Mouse (Mus musculus) megakaryocyte, embryonic 14.5 days (primary cell): ENCODE results near the gene Hoxb1. TPM values are rescaled to one million over a fixed set of nuclear protein-coding genes. Genes with fewer than 3 reads are reported as not detected.

Source experiments
- H3K27me3 ChIP-seq: replicated peaks from 2 replicates; pipeline ENCODE3; 2012; ENCODE audit warnings: inconsistent platforms
- H3K36me3 ChIP-seq: replicated peaks from 2 replicates; pipeline ENCODE3; 2012; ENCODE audit warnings: low read length, inconsistent platforms, mixed read lengths
- H3K4me1 ChIP-seq: 2 replicates; pipeline ENCODE4 v1.6.1; 2012; ENCODE audit warnings: inconsistent platforms
- H3K4me3 ChIP-seq: replicated peaks from 2 replicates; pipeline ENCODE3; 2012; ENCODE audit warnings: moderate library complexity, mild to moderate bottlenecking, inconsistent platforms
- H3K9me3 ChIP-seq: 2 replicates; pipeline ENCODE4 v1.6.1; 2012; ENCODE audit warnings: inconsistent platforms
- FLI1 ChIP-seq: IDR thresholded peaks from 2 replicates; pipeline ENCODE4 v1.6.1; 2012; ENCODE audit warnings: low read length, inconsistent platforms, mixed read lengths
- GATA1 ChIP-seq: IDR thresholded peaks from 3 replicates; pipeline ENCODE4 v1.6.1; 2012; ENCODE audit warnings: mixed read lengths, low read length, inconsistent platforms, borderline replicate concordance
- polyA plus RNA-seq: library from polyadenylated mRNA; stranded (reverse); fragments of >175 nt; gene quantifications from 2 replicates; pipeline ENCODE4 v1.2.3, GENCODE M21; 2012; ENCODE audit warnings: low replicate concordance; ENCODE audit not compliant: insufficient read depth

Gene Hoxb1
- polyA plus RNA-seq = 0.12 TPM in 1 of 2 replicates, not detected in the other

DNA sequence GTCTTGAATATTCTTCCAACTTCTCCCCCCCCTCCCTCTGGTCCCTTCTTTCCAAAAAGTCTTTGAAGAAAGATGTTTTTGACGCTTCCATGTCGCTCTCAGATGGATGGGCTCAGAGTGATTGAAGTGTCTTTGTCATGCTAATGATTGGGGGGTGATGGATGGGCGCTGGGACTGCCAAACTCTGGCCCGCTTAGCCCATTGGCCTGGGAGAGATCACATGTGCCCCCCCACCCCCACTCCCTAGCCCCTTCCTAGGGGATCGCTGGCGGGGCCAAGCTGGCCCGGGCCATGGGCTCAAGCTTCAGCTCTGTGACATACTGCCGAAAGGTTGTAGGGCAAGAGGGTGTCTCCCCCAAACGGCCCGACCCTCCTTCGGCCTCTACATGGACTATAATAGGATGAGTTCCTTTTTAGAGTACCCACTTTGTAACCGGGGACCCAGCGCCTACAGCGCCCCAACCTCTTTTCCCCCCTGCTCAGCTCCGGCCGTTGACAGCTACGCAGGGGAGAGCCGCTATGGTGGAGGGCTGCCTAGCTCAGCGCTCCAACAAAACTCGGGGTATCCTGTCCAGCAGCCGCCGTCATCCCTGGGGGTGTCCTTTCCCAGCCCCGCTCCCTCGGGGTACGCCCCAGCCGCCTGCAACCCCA, at the start of gene Hoxb1:
Hoxb1 (plus strand) TSS at position 312 of the 651 bp plus-strand sequence.
- H3K27me3 ChIP-seq = peaks cover 82% of the 10 kb centered on the region
- TF ChIP-seq FLI1 = no peak
- TF ChIP-seq GATA1 = no peak
- no peaks in the 10 kb centered on the region for H3K9me3 ChIP-seq
- no peaks in the 10 kb centered on the region for H3K36me3 ChIP-seq
- H3K4me3 ChIP-seq = no peak within 1 kb of the TSS
- peaks cover 5% of the 10 kb centered on the region; the same call in 1 of the 2 replicates for H3K4me1 ChIP-seq

- Histone ChIP-seq H3K36me3 (no peaks in the 10 kb centered on the region), H3K27me3 (peaks cover 83% of the 10 kb centered on the region)
- no peak for TF ChIP-seq GATA1
- no peak for TF ChIP-seq FLI1
These were observed 48.6 kb upstream of the Hoxb1 start for GRCm38 (mm10) chr11:96316696-96317607.

GRCm38 (mm10) chr11:96317608-96318367, 47.8 kb upstream of the Hoxb1 start, which contains the start of gene Hoxb4:
Gene Hoxb4, plus strand, starts transcription at chr11:96318267.
- peak within 1 kb of the TSS; percentile 92 for H3K4me3 ChIP-seq
- H3K9me3 ChIP-seq = no peaks in the 10 kb centered on the region
- TF ChIP-seq GATA1 (no peak), FLI1 (no peak)
- H3K36me3 ChIP-seq = no peaks in the 10 kb centered on the region
- H3K27me3 ChIP-seq = peaks cover 79% of the 10 kb centered on the region
- peaks cover 38% of the 10 kb centered on the region for H3K4me1 ChIP-seq

More at GRCm38 (mm10) chr11:96316696-96317607, 48.6 kb upstream of the Hoxb1 start:
- Histone ChIP-seq H3K9me3 (no peaks in the 10 kb centered on the region), H3K4me1 (peaks cover 43% of the 10 kb centered on the region), H3K4me3 (no peak overlapping the region)

- H3K27me3 ChIP-seq = peaks cover 74% of the 10 kb centered on the region
- TF ChIP-seq FLI1 (no peak), GATA1 (no peak)
- peak overlapping the region; percentile 92 for H3K4me3 ChIP-seq
- no peaks in the 10 kb centered on the region for H3K9me3 ChIP-seq
- peaks cover 38% of the 10 kb centered on the region for H3K4me1 ChIP-seq
- no peaks in the 10 kb centered on the region for H3K36me3 ChIP-seq
These were observed 47.0 kb upstream of the Hoxb1 start for GRCm38 (mm10) chr11:96318368-96319070.

GRCm38 (mm10) chr11:96319071-96319902, 46.3 kb upstream of the Hoxb1 start:
- Histone ChIP-seq H3K4me1 (peaks cover 34% of the 10 kb centered on the region), H3K9me3 (no peaks in the 10 kb centered on the region), H3K36me3 (no peaks in the 10 kb centered on the region), H3K27me3 (peaks cover 71% of the 10 kb centered on the region), H3K4me3 (peak overlapping the region; percentile 92)
- no peak for TF ChIP-seq FLI1
- TF ChIP-seq GATA1 = no peak

- TF ChIP-seq GATA1 (no peak), FLI1 (no peak)
- peak overlapping the region; percentile 92 for H3K4me3 ChIP-seq
- no peaks in the 10 kb centered on the region for H3K9me3 ChIP-seq
- H3K36me3 ChIP-seq = no peaks in the 10 kb centered on the region
- H3K27me3 ChIP-seq = peaks cover 69% of the 10 kb centered on the region
- peaks cover 27% of the 10 kb centered on the region for H3K4me1 ChIP-seq
These were observed 45.6 kb upstream of the Hoxb1 start for GRCm38 (mm10) chr11:96319910-96320309.

DNA sequence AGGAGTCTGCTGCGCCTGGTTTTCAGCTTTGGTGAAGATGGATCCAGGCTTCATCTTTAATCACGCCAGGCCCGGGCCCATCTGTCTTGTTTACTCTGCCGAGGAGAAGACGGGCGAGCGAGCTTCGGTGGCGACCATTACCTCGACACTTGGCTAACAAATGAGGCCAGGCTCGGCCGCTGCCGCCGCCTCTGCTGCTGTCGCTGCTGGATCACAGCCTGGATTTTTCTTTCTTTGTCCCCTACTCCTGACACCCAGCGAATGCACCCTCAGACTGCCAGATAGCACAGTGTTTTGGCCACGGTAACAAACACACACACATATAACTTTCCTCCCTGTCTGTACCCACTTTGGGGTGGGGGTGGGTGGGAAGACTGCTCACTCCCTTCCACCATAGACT, 44.9 kb upstream of the Hoxb1 start:
- Histone ChIP-seq H3K27me3 (peaks cover 66% of the 10 kb centered on the region), H3K36me3 (no peaks in the 10 kb centered on the region), H3K9me3 (no peaks in the 10 kb centered on the region), H3K4me1 (peaks cover 22% of the 10 kb centered on the region), H3K4me3 (no peak overlapping the region)
- no peak for TF ChIP-seq FLI1
- TF ChIP-seq GATA1 = no peak

GRCm38 (mm10) chr11:96321846-96322245, 43.7 kb upstream of the Hoxb1 start:
- H3K4me3 ChIP-seq = no peak overlapping the region
- TF ChIP-seq FLI1 = no peak
- no peak for TF ChIP-seq GATA1
- peaks cover 63% of the 10 kb centered on the region for H3K27me3 ChIP-seq
- no peaks in the 10 kb centered on the region for H3K36me3 ChIP-seq
- H3K4me1 ChIP-seq = peaks cover 22% of the 10 kb centered on the region
- no peaks in the 10 kb centered on the region for H3K9me3 ChIP-seq

DNA sequence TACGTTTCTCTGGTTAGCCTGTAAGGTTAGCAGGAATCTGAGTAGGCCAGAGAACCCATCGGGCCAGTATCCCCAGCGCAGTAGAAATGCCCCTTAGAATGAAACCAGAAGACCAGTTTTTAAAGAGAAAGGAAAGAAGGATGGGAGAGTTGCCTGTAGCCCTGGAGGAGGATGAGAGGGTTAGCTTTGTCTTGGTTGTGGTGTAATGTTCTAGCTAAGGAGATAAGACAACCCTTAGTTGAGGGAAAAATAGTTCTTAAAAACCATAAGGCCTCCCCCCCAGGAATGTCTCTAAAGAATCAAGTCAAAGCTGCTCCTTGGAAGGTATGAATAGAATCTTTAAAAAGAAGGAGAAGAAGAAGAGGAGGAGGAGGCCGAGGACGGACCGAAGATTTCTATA, 42.8 kb upstream of the Hoxb1 start:
- Histone ChIP-seq H3K4me3 (no peak overlapping the region), H3K27me3 (peaks cover 63% of the 10 kb centered on the region), H3K36me3 (no peaks in the 10 kb centered on the region), H3K9me3 (no peaks in the 10 kb centered on the region), H3K4me1 (peaks cover 21% of the 10 kb centered on the region)
- TF ChIP-seq GATA1 = no peak
- TF ChIP-seq FLI1 = no peak
